Mouse (Mus musculus): ENCODE measurements at regions not wholly inside any gene's neighbourhood (a gene's known extent, or its start where the extent isn't known, plus 50 kb on each side); places are given as distances from the start of the nearest gene placed in this dataset.

- no peak for DNase-seq (ENCODE audit: low spot score)
These were observed 211.8 kb downstream of the CK137956 start for GRCm38 (mm10) chr4:127758961-127759360.

GRCm38 (mm10) chr4:127756238-127756637, 214.5 kb downstream of the CK137956 start:
- no peak for DNase-seq (ENCODE audit: low spot score)

GRCm38 (mm10) chr4:127750781-127751180, 220.0 kb downstream of the CK137956 start:
- no peak for DNase-seq (ENCODE audit: low spot score)

GRCm38 (mm10) chr4:127747876-127748275, 222.9 kb downstream of the CK137956 start:
- DNase-seq (ENCODE audit: low spot score): no peak

- DNase-seq (ENCODE audit: low spot score): no peak
These were observed 234.0 kb downstream of the CK137956 start for GRCm38 (mm10) chr4:127736781-127737180.

GRCm38 (mm10) chr4:127736151-127736550, 234.6 kb downstream of the CK137956 start:
- DNase-seq (ENCODE audit: low spot score): no peak

GRCm38 (mm10) chr4:127734641-127735040, 236.1 kb downstream of the CK137956 start:
- no peak for DNase-seq (ENCODE audit: low spot score)

- DNase-seq (ENCODE audit: low spot score): no peak
These were observed 252.1 kb downstream of the CK137956 start for GRCm38 (mm10) chr4:127718661-127719060.

- DNase-seq (ENCODE audit: low spot score): no peak
These were observed 258.5 kb downstream of the CK137956 start for GRCm38 (mm10) chr4:127712274-127712673.

GRCm38 (mm10) chr4:127710816-127711215, 259.9 kb downstream of the CK137956 start:
- no peak for DNase-seq (ENCODE audit: low spot score)

- no peak for DNase-seq (ENCODE audit: low spot score)
These were observed 261.0 kb downstream of the CK137956 start for GRCm38 (mm10) chr4:127709746-127710145.

- no peak for DNase-seq (ENCODE audit: low spot score)
These were observed 262.6 kb downstream of the CK137956 start for GRCm38 (mm10) chr4:127708186-127708585.

GRCm38 (mm10) chr4:127707126-127707525, 263.6 kb downstream of the CK137956 start:
- DNase-seq (ENCODE audit: low spot score): no peak

- DNase-seq (ENCODE audit: low spot score): no peak
These were observed 269.1 kb downstream of the CK137956 start for GRCm38 (mm10) chr4:127701651-127702050.

- no peak for DNase-seq (ENCODE audit: low spot score)
These were observed 280.8 kb downstream of the CK137956 start for GRCm38 (mm10) chr4:127689986-127690385.

GRCm38 (mm10) chr4:127685021-127685420, 285.7 kb downstream of the CK137956 start:
- DNase-seq (ENCODE audit: low spot score): no peak

GRCm38 (mm10) chr4:127679391-127679790, 291.4 kb downstream of the CK137956 start:
- no peak for DNase-seq (ENCODE audit: low spot score)

- DNase-seq (ENCODE audit: low spot score): no peak
These were observed 292.3 kb downstream of the CK137956 start for GRCm38 (mm10) chr4:127678437-127678836.

- no peak for DNase-seq (ENCODE audit: low spot score)
These were observed 294.9 kb downstream of the CK137956 start for GRCm38 (mm10) chr4:127675745-127676315.

- no peak for DNase-seq (ENCODE audit: low spot score)
These were observed 302.0 kb upstream of the Gjb5 start for GRCm38 (mm10) chr4:127659950-127660349.

GRCm38 (mm10) chr4:127651601-127652000, 293.6 kb upstream of the Gjb5 start:
- no peak for DNase-seq (ENCODE audit: low spot score)

GRCm38 (mm10) chr4:127648011-127648410, 290.0 kb upstream of the Gjb5 start:
- DNase-seq (ENCODE audit: low spot score): no peak

- no peak for DNase-seq (ENCODE audit: low spot score)
These were observed 289.2 kb upstream of the Gjb5 start for GRCm38 (mm10) chr4:127647189-127647588.

Data from gastrocnemius, adult 18-20 months (tissue).